Mouse (Mus musculus) stomach, postnatal 0 days (tissue): ENCODE results near the gene Crtc1.

ENCODE experiments used
- CTCF ChIP-seq: IDR thresholded peaks from 2 replicates; pipeline ENCODE4 v1.5.1; 2016; ENCODE audit warnings: antibody characterized with exemption, low read depth, mild to moderate bottlenecking, moderate library complexity
- EP300 ChIP-seq: optimal IDR thresholded peaks from 2 replicates; pipeline ENCODE3; 2016; ENCODE audit warnings: antibody characterized with exemption

DNA sequence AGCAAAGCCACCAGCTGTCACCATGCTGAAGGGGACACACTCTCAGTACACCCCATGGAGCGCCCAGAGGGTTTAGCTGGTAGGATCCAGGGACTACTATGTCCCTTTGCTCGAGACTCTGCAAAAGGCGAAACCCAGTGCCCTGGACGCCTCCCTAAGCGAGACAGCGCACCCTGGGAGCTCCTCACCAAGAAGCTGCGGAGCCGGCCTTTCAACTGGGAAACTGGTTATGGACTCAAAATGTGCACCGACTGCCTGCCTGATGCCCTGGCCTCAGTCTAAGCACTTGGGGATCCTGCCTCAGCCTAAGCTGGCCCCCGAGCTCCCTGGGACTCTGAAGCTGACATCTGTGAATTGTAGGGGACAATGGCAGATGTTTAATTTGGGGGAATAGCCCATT, 30.4 kb downstream of the Crtc1 start:
- TF ChIP-seq CTCF (no peak), EP300 (no peak)
